Mouse (Mus musculus) MEL (cell line): ENCODE measurements at regions not wholly inside any gene's neighbourhood (a gene's known extent, or its start where the extent isn't known, plus 50 kb on each side); places are given as distances from the start of the nearest gene placed in this dataset.

ENCODE experiments used
- CTCF ChIP-seq, 3 experiments: IDR thresholded peaks in 2 of 3; conservative IDR thresholded peaks in 1 of 3; 2 replicates each; pipeline ENCODE4 v1.5.1; 2011 to 2012; ENCODE audit warnings: low read length in 3 of 3, low read depth in 2 of 3, mild to moderate bottlenecking in 2 of 3, improper control_type of control experiment in 1 of 3, inconsistent platforms in 1 of 3, mixed read lengths in 1 of 3, moderate library complexity in 1 of 3; ENCODE audit not compliant: control insufficient read depth in 1 of 3, insufficient read depth in 1 of 3, poor library complexity in 1 of 3, severe bottlenecking in 1 of 3
- E2F4 ChIP-seq: IDR thresholded peaks from 2 replicates; pipeline ENCODE4 v1.6.1; 2011; ENCODE audit warnings: low read depth, low read length, improper control_type of control experiment, borderline replicate concordance
- EP300 ChIP-seq, 2 experiments: IDR thresholded peaks; 2 replicates each; pipeline ENCODE4 v1.6.1; 2011; ENCODE audit warnings: improper control_type of control experiment in 2 of 2, low read length in 2 of 2, low read depth in 1 of 2, mild to moderate bottlenecking in 1 of 2
- GATA1 ChIP-seq: IDR thresholded peaks from 2 replicates; pipeline ENCODE4 v1.6.1; 2011; ENCODE audit warnings: low read depth, low read length, improper control_type of control experiment
- HCFC1 ChIP-seq: IDR thresholded peaks from 2 replicates; pipeline ENCODE4 v1.6.1; 2012; ENCODE audit warnings: low read depth, mild to moderate bottlenecking, inconsistent platforms, low read length, improper control_type of control experiment, moderate library complexity
- MAZ ChIP-seq: IDR thresholded peaks from 2 replicates; pipeline ENCODE4 v1.6.1; 2012; ENCODE audit warnings: low read depth, mild to moderate bottlenecking, inconsistent platforms, low read length, improper control_type of control experiment
- POLR2A ChIP-seq, 2 experiments: IDR thresholded peaks; 2 replicates each; pipeline ENCODE4 v1.6.1; 2011 to 2012; ENCODE audit warnings: low read length in 2 of 2, mild to moderate bottlenecking in 2 of 2, control low read depth in 1 of 2, improper control_type of control experiment in 1 of 2, low read depth in 1 of 2, moderate library complexity in 1 of 2; ENCODE audit not compliant: control insufficient read depth in 1 of 2, insufficient read depth in 1 of 2, poor library complexity in 1 of 2
- POLR2AphosphoS2 ChIP-seq: IDR thresholded peaks from 2 replicates; pipeline ENCODE4 v1.6.1; 2011; ENCODE audit warnings: low read length, improper control_type of control experiment
- POLR2AphosphoS5 ChIP-seq: IDR thresholded peaks from 2 replicates; pipeline ENCODE4 v1.6.1; 2012; ENCODE audit warnings: low read depth, borderline replicate concordance, mild to moderate bottlenecking, inconsistent platforms, low read length, moderate library complexity, mixed read lengths
- SIN3A ChIP-seq: IDR thresholded peaks from 2 replicates; pipeline ENCODE4 v1.6.1; 2012; ENCODE audit warnings: low read length, improper control_type of control experiment, inconsistent platforms
- UBTF ChIP-seq: IDR thresholded peaks from 2 replicates; pipeline ENCODE4 v1.6.1; 2012; ENCODE audit warnings: low read depth, mild to moderate bottlenecking, inconsistent platforms, low read length, improper control_type of control experiment, moderate library complexity, borderline replicate concordance; ENCODE audit not compliant: insufficient read depth
- ZKSCAN1 ChIP-seq: IDR thresholded peaks from 2 replicates; pipeline ENCODE4 v1.6.1; 2012; ENCODE audit warnings: low read depth, mild to moderate bottlenecking, inconsistent platforms, low read length, improper control_type of control experiment, moderate library complexity

- TF ChIP-seq ZKSCAN1 (no peak), CTCF (IDR thresholded peaks at IDR 0.05 in 2 of 3, conservative IDR thresholded peaks at IDR 0.05 in 1 of 3; ENCODE audit: control insufficient read depth in 1 of 3, insufficient read depth in 1 of 3, low read depth in 2 of 3, low read length in 3 of 3, poor library complexity in 1 of 3, severe bottlenecking in 1 of 3) (no peak), UBTF (no peak), POLR2A (IDR thresholded peaks at IDR 0.05; ENCODE audit: control insufficient read depth in 1 of 2, insufficient read depth in 1 of 2, low read depth in 1 of 2, low read length in 2 of 2, poor library complexity in 1 of 2) (no peak), EP300 (IDR thresholded peaks at IDR 0.05; ENCODE audit: low read depth in 1 of 2, low read length in 2 of 2) (no peak), POLR2AphosphoS5 (no peak), E2F4 (no peak), POLR2AphosphoS2 (no peak), GATA1 (no peak), HCFC1 (no peak), SIN3A (no peak), MAZ (no peak)
These were observed 66.2 kb downstream of the Tfap2c start for GRCm38 (mm10) chr2:172615582-172615981.
